Mouse (Mus musculus): Measurements from ENCODE around the gene Slc38a8. TPM values are rescaled to one million over a fixed set of nuclear protein-coding genes. Genes with fewer than 3 reads are reported as not detected.

Gene Slc38a8
- polyA plus RNA-seq, 1 experiment from 2014 or later, result not detected

DNA sequence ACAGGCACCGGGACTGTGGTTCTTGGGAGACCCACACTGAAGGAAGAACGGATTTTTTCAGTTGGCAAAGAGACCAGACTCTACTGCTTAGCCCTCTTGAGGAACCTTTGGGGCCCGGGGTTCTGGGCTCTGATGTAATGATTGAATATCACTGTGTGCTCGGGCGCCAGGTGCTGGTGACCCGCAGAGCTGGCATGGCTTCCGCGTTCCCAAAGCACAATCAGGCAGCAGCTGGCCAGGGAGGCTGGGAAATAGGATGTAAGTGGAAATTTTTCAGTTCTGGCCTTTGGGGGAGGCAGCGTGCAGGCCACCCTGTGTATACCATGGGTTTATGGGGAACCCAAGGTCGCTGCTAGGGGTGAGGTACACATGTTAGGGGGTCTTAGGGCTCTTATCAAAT lies 34.7 kb downstream of the Slc38a8 start:
- ATAC-seq (ENCODE audit: insufficient read depth, low FRiP score, low TSS enrichment) (no peak), DNase-seq (ENCODE audit: low spot score) (no peak)
- Histone ChIP-seq H3K36me3 (ENCODE audit: control insufficient read depth, insufficient read depth, low read length) (no peaks in the 10 kb centered on the region), H3K27me3 (ENCODE audit: control insufficient read depth, insufficient read depth, low read length) (0 out of 2 replicates have a peak, but pooled peaks cover 7% of the 10 kb centered on the region), H3K4me1 (ENCODE audit: control insufficient read depth, insufficient read depth, low read length) (peaks cover 7% of the 10 kb centered on the region), H3K4me3 (ENCODE audit: low read depth, low read length) (no peak overlapping the region), H3K9me3 (ENCODE audit: control insufficient read depth, low read length) (no peaks in the 10 kb centered on the region), H3K27ac (ENCODE audit: low read depth, low read length) (no peak overlapping the region), H3K4me2 (ENCODE audit: low read depth) (no peak overlapping the region), H3K9ac (ENCODE audit: low read length) (no peak overlapping the region)
- WGBS, result 80% methylated on average over 10 of the region's 10 CpGs

DNA sequence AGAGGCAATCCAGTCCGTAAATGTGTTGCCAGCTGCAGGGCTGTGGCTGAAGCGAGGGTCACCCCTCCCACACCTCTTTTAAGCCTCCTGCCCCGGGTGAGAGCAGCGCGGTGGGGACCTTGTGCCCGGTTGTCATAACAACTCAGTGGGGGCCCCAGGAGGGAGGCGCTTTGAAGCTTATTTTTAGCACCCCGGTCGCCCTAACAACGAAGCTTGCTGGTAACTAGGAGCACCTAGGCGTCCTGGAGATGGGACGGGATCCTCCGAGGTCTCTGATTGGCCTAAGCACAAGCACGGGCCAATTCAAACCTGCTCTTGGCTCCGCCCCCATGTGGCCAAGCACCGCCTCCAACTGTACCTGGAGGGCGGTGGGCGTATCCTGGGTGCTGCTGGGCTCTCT lies 35.4 kb downstream of the Slc38a8 start:
- Histone ChIP-seq H3K36me3 (ENCODE audit: control insufficient read depth, insufficient read depth, low read length) (no peaks in the 10 kb centered on the region), H3K4me1 (ENCODE audit: control insufficient read depth, insufficient read depth, low read length) (peaks cover 7% of the 10 kb centered on the region), H3K4me2 (ENCODE audit: low read depth) (peak overlapping the region; percentile 4; the same call in 1 of the 2 replicates), H3K27ac (ENCODE audit: low read depth, low read length) (no peak overlapping the region), H3K9ac (ENCODE audit: low read length) (peak overlapping the region; percentile 7; the same call in 1 of the 2 replicates), H3K4me3 (ENCODE audit: low read depth, low read length) (no peak overlapping the region), H3K27me3 (ENCODE audit: control insufficient read depth, insufficient read depth, low read length) (0 out of 2 replicates have a peak, but pooled peaks cover 7% of the 10 kb centered on the region), H3K9me3 (ENCODE audit: control insufficient read depth, low read length) (no peaks in the 10 kb centered on the region)
- WGBS, result 1% methylated on average over 18 of the region's 18 CpGs
- DNase-seq (ENCODE audit: low spot score) (no peak), ATAC-seq (ENCODE audit: insufficient read depth, low FRiP score, low TSS enrichment) (no peak)

DNA sequence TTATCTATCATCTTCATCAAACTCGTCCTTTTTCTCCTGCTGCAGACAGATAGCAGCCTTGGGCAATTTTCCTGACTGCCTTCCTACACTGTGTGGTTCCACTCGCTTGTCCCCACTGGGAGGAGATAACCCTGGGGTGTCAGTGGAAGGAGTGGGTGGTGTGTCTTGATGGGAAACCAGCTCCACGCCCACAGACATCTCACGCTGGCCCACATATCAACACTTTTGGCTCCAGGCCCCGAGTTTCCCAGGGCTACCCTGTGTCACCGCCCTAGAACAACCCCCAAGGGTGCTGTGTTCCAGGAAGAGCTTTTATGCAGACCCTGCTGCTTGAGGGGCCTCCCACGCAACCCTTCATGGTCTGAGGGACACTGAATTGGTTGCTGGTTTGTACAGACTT lies 37.8 kb downstream of the Slc38a8 start:
- H3K27ac ChIP-seq (ENCODE audit: low read depth, low read length), result no peak overlapping the region
- no peak overlapping the region for H3K4me2 ChIP-seq (ENCODE audit: low read depth)
- no peak for DNase-seq (ENCODE audit: low spot score)
- no peak overlapping the region for H3K9ac ChIP-seq (ENCODE audit: low read length)
- 77% methylated on average over 7 of the region's 7 CpGs for WGBS
- H3K4me1 ChIP-seq (ENCODE audit: control insufficient read depth, insufficient read depth, low read length), result peaks cover 7% of the 10 kb centered on the region
- no peaks in the 10 kb centered on the region for H3K9me3 ChIP-seq (ENCODE audit: control insufficient read depth, low read length)
- H3K36me3 ChIP-seq (ENCODE audit: control insufficient read depth, insufficient read depth, low read length), result no peaks in the 10 kb centered on the region
- no peak overlapping the region for H3K4me3 ChIP-seq (ENCODE audit: low read depth, low read length)
- 0 out of 2 replicates have a peak, but pooled peaks cover 7% of the 10 kb centered on the region for H3K27me3 ChIP-seq (ENCODE audit: control insufficient read depth, insufficient read depth, low read length)
- ATAC-seq (ENCODE audit: insufficient read depth, low FRiP score, low TSS enrichment), result no peak

DNA sequence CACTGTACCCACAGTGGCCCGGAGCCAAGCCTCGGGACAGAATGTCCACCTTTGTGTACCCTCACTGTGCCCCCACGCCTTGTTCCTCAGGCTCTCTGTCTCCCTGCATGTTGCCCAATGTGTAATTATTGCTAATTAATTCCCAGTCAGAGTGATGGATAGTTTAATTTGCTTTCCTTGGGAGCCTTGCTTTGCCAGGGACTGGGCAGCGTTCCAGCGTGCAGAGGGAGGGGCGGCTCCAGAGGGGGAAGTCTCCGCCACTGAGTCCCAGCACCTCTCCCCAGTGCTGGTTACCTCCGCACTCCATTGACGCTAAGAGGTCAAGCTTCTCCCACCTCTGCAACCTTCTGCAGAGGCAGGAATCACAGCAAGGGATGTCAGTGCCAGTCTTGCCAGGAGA lies 40.1 kb downstream of the Slc38a8 start:
- ATAC-seq (ENCODE audit: insufficient read depth, low FRiP score, low TSS enrichment), result no peak
- WGBS, result 70% methylated on average over 9 of the region's 9 CpGs

DNA sequence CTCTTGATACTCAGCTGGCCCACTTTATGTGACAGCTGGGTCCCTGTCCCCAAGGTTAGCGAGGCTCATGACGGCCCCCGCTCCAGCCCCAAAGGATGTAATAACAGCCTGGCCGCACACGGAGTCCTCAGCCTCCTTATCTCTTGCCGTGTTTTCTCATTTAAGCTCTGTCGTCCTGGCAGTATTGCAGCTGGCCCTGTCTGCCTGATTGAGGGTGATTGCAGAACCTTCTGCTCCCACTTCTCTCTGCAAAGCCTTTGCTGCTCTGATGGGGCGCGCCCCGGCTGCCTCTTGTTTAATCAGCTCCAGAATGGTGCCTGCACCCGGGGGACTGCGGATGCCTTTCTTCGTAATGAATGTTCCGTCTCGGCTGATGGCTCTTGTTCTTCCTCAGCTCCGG lies 41.8 kb downstream of the Slc38a8 start:
- H3K27me3 ChIP-seq (ENCODE audit: control insufficient read depth, insufficient read depth, low read length), result no peaks in the 10 kb centered on the region
- no peak overlapping the region for H3K4me2 ChIP-seq (ENCODE audit: low read depth)
- DNase-seq (ENCODE audit: low spot score) (peak; percentile 70), ATAC-seq (ENCODE audit: insufficient read depth, low FRiP score, low TSS enrichment) (no peak; the same call in 1 of the 2 replicates)
- no peaks in the 10 kb centered on the region for H3K36me3 ChIP-seq (ENCODE audit: control insufficient read depth, insufficient read depth, low read length)
- H3K9ac ChIP-seq (ENCODE audit: low read length), result no peak overlapping the region
- H3K4me1 ChIP-seq (ENCODE audit: control insufficient read depth, insufficient read depth, low read length), result no peaks in the 10 kb centered on the region
- no peak overlapping the region for H3K4me3 ChIP-seq (ENCODE audit: low read depth, low read length)
- 44% methylated on average over 16 of the region's 16 CpGs for WGBS
- H3K9me3 ChIP-seq (ENCODE audit: control insufficient read depth, low read length), result no peaks in the 10 kb centered on the region
- H3K27ac ChIP-seq (ENCODE audit: low read depth, low read length), result peak overlapping the region; percentile 29; the same call in 1 of the 2 replicates

More for the DNA sequence above, 40.1 kb downstream of the Slc38a8 start:
- no peak overlapping the region for H3K4me3 ChIP-seq (ENCODE audit: low read depth, low read length)
- H3K9ac ChIP-seq (ENCODE audit: low read length), result no peak overlapping the region
- H3K4me1 ChIP-seq (ENCODE audit: control insufficient read depth, insufficient read depth, low read length), result peaks cover 6% of the 10 kb centered on the region
- no peaks in the 10 kb centered on the region for H3K36me3 ChIP-seq (ENCODE audit: control insufficient read depth, insufficient read depth, low read length)
- H3K4me2 ChIP-seq (ENCODE audit: low read depth), result no peak overlapping the region
- no peak overlapping the region for H3K27ac ChIP-seq (ENCODE audit: low read depth, low read length)
- no peaks in the 10 kb centered on the region for H3K9me3 ChIP-seq (ENCODE audit: control insufficient read depth, low read length)
- no peak for DNase-seq (ENCODE audit: low spot score)
- 0 out of 2 replicates have a peak, but pooled peaks cover 4% of the 10 kb centered on the region for H3K27me3 ChIP-seq (ENCODE audit: control insufficient read depth, insufficient read depth, low read length)

DNA sequence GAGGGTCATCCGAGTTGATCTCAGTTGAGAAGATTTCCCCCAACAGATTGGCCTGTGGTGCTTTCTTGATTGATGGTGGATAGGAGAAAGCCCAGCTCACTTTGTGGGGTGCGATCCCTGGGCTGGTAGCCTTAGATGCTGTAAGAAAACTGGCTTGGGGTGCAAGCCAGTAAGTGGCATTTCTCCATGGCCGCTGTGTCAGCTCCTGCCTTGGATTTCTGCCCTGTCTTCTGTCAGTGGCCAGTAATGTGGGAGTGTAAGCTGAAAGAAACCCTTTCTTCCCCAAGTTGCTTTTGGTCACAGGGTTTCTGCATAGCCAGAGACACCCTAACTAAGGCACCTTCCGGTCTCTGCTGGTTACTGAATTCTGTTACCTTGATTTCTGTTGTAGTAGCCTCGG lies 45.5 kb downstream of the Slc38a8 start:
- DNase-seq (ENCODE audit: low spot score) (no peak), ATAC-seq (ENCODE audit: insufficient read depth, low FRiP score, low TSS enrichment) (no peak)
- H3K9ac ChIP-seq (ENCODE audit: low read length), result no peak overlapping the region
- H3K36me3 ChIP-seq (ENCODE audit: control insufficient read depth, insufficient read depth, low read length), result no peaks in the 10 kb centered on the region
- H3K4me1 ChIP-seq (ENCODE audit: control insufficient read depth, insufficient read depth, low read length), result no peaks in the 10 kb centered on the region
- no peak overlapping the region for H3K4me3 ChIP-seq (ENCODE audit: low read depth, low read length)
- H3K4me2 ChIP-seq (ENCODE audit: low read depth), result no peak overlapping the region
- H3K27ac ChIP-seq (ENCODE audit: low read depth, low read length), result no peak overlapping the region
- 90% methylated on average over 5 of the region's 5 CpGs for WGBS
- H3K9me3 ChIP-seq (ENCODE audit: control insufficient read depth, low read length), result no peaks in the 10 kb centered on the region
- H3K27me3 ChIP-seq (ENCODE audit: control insufficient read depth, insufficient read depth, low read length), result no peaks in the 10 kb centered on the region

DNA sequence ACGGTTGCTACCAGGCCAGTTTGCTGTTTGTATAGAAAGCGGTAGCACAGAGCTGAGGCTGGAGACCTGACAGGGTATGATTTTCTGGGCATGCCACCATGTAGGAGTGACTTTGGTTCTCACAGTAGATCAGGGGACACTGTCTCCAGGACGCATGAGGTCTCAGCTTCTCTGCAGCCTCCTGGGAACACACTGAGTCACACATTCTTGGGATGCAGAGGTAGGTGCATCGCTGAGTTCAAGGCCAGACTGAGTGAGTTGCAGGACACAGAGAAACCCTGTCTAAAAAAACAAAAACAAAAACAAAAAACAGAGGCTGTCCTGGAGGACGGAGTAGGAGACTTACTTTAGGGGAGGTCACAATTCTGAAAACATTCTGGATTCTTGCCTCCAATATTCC lies 48.6 kb downstream of the Slc38a8 start:
- WGBS, result 83% methylated on average over 5 of the region's 5 CpGs
- DNase-seq (ENCODE audit: low spot score) (no peak), ATAC-seq (ENCODE audit: insufficient read depth, low FRiP score, low TSS enrichment) (no peak)
- no peaks in the 10 kb centered on the region for H3K36me3 ChIP-seq (ENCODE audit: control insufficient read depth, insufficient read depth, low read length)
- H3K27ac ChIP-seq (ENCODE audit: low read depth, low read length), result no peak overlapping the region
- H3K4me2 ChIP-seq (ENCODE audit: low read depth), result no peak overlapping the region
- peaks cover 10% of the 10 kb centered on the region for H3K27me3 ChIP-seq (ENCODE audit: control insufficient read depth, insufficient read depth, low read length)
- no peak overlapping the region for H3K9ac ChIP-seq (ENCODE audit: low read length)
- no peaks in the 10 kb centered on the region for H3K9me3 ChIP-seq (ENCODE audit: control insufficient read depth, low read length)
- no peak overlapping the region for H3K4me3 ChIP-seq (ENCODE audit: low read depth, low read length)
- no peaks in the 10 kb centered on the region for H3K4me1 ChIP-seq (ENCODE audit: control insufficient read depth, insufficient read depth, low read length)

DNA sequence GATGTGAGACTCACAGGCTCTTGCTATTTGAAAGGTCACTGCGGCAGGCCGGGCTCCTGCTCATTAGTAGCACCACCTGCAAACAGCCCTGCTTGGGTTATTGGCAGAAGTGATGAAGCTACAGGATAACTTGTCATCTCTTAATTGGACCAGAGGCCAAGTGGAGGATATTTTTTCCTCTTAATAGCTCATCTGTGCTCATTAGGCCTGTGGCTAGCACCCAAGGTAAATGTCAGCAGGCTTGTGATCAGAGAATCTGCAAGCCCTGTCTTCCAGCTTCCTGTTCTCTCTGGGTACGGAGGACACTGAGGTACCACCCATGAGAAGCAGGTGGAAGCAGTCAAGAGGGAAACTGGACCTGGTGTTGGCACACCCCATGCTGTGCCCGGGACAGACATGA lies 50.4 kb downstream of the Slc38a8 start:
- H3K4me2 ChIP-seq (ENCODE audit: low read depth), result no peak overlapping the region
- ATAC-seq (ENCODE audit: insufficient read depth, low FRiP score, low TSS enrichment), result no peak
- H3K9ac ChIP-seq (ENCODE audit: low read length), result no peak overlapping the region
- H3K4me1 ChIP-seq (ENCODE audit: control insufficient read depth, insufficient read depth, low read length), result no peaks in the 10 kb centered on the region
- H3K27me3 ChIP-seq (ENCODE audit: control insufficient read depth, insufficient read depth, low read length), result peaks cover 17% of the 10 kb centered on the region
- H3K27ac ChIP-seq (ENCODE audit: low read depth, low read length), result no peak overlapping the region
- no peak overlapping the region for H3K4me3 ChIP-seq (ENCODE audit: low read depth, low read length)
- DNase-seq (ENCODE audit: low spot score), result no peak
- no peaks in the 10 kb centered on the region for H3K36me3 ChIP-seq (ENCODE audit: control insufficient read depth, insufficient read depth, low read length)
- 88% methylated on average over 4 of the region's 4 CpGs for WGBS
- H3K9me3 ChIP-seq (ENCODE audit: control insufficient read depth, low read length), result no peaks in the 10 kb centered on the region

DNA sequence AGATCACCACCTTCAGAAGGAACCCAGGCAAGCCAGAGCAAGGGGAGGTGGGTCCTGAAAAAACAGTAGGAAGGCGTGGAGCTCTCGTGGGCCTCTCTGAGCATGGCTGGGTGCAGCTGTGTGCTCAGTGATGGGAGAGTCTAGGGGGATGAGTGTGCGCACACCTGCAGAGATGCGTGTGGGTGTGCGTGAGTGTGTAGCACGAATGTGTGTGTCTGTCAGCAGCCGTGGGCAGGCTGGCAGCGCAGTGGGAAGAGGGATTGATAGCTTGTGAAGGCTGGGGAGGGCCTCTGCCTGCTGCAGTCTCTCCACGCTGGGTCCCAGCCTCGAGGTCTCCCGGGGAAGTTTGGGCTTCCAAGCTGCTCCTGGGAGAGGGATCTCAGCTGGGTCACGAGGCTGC lies 51.9 kb downstream of the Slc38a8 start:
- DNase-seq (ENCODE audit: low spot score) (no peak), ATAC-seq (ENCODE audit: insufficient read depth, low FRiP score, low TSS enrichment) (no peak)
- Histone ChIP-seq H3K27ac (ENCODE audit: low read depth, low read length) (no peak overlapping the region), H3K27me3 (ENCODE audit: control insufficient read depth, insufficient read depth, low read length) (peaks cover 17% of the 10 kb centered on the region), H3K9ac (ENCODE audit: low read length) (no peak overlapping the region), H3K4me2 (ENCODE audit: low read depth) (no peak overlapping the region), H3K4me3 (ENCODE audit: low read depth, low read length) (no peak overlapping the region), H3K9me3 (ENCODE audit: control insufficient read depth, low read length) (no peaks in the 10 kb centered on the region), H3K36me3 (ENCODE audit: control insufficient read depth, insufficient read depth, low read length) (no peaks in the 10 kb centered on the region), H3K4me1 (ENCODE audit: control insufficient read depth, insufficient read depth, low read length) (no peaks in the 10 kb centered on the region)
- WGBS, result 82% methylated on average over 12 of the region's 12 CpGs
